Mouse (Mus musculus) liver, adult (tissue): ENCODE measurements around the gene Gm13276.
"Not testable (repeated sequence)": the region's sequence is repeated elsewhere in the genome, so short reads cannot be mapped to it uniquely, and the experiment has no call there.

Source experiments
- GATA4 ChIP-seq: IDR thresholded peaks from 2 replicates; pipeline ENCODE4 v1.6.1; 2014; ENCODE audit warnings: mild to moderate bottlenecking, low read length; ENCODE audit not compliant: insufficient replicate concordance

The Gm13276 gene

DNA sequence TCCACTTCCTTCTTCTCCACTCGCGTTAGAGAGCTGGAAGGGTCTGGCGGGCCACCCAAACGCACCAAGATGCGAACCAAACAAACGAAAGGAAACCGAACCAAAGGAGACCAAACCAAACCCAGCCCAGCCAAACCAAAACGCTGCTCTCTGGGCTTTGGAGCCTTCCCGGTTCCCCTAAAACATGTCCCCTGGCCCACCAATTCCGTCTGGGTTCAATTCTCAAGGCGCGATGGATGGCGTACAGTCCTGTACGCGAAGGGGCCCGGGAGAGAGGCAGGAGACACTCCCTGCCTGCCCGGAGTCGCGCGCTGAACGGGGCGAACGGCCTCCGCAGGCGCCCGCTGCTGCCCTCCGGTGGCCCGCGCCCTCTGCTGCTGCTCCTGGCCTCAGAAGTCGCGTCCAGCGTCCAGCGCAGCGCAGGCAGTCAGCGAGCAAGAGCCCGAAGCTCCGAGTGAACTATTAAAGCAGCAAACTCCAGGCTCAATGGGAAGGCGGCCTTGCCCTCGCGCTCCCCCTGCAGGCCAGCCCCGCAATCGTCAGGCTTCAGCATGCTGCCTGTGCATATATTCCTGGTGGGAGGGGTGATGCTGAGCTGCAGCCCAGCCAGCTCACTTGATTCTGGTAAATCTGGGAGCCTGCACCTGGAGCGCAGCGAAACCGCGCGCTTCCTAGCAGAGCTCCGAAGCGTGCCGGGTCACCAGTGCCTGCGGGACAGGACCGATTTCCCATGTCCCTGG is 8.6 kb downstream of the Gm13276 start, which contains the start of gene Gm13275:
Gene Gm13275 (plus strand): TSS at position 552 of the 740 bp plus-strand sequence.
- not testable (repeated sequence) for TF ChIP-seq GATA4

DNA sequence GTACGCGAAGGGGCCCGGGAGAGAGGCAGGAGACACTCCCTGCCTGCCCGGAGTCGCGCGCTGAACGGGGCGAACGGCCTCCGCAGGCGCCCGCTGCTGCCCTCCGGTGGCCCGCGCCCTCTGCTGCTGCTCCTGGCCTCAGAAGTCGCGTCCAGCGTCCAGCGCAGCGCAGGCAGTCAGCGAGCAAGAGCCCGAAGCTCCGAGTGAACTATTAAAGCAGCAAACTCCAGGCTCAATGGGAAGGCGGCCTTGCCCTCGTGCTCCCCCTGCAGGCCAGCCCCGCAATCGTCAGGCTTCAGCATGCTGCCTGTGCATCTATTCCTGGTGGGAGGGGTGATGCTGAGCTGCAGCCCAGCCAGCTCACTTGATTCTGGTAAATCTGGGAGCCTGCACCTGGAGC is 11.6 kb downstream of the Gm13276 start, which contains the start of gene Gm13279:
Gene Gm13279 (plus strand): TSS at position 301 of the 400 bp plus-strand sequence.
- not testable (repeated sequence) for TF ChIP-seq GATA4

DNA sequence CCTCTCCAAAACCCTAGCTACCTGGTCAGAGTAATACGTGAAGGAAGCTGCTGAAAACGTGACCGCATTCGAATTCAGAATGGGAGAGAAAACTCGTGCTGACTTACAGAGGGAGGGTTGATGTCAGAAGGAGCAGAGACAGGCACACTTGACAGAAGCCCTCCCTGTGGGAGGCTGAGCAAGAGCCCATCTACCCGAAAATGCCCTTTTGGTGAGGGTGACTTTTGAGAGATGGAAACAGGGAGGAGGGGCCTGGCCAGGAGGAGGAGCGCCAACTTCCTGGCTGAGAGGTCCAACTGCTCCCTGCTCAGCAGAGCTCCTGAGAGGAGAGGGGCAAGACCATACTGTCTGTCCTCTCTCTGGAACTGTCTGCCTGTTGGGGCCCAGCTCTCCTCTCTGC is 13.9 kb downstream of the Gm13276 start, which contains the start of gene Gm13285:
Gene Gm13285 (plus strand): TSS at position 301 of the 400 bp plus-strand sequence.
- not testable (repeated sequence) for TF ChIP-seq GATA4

DNA sequence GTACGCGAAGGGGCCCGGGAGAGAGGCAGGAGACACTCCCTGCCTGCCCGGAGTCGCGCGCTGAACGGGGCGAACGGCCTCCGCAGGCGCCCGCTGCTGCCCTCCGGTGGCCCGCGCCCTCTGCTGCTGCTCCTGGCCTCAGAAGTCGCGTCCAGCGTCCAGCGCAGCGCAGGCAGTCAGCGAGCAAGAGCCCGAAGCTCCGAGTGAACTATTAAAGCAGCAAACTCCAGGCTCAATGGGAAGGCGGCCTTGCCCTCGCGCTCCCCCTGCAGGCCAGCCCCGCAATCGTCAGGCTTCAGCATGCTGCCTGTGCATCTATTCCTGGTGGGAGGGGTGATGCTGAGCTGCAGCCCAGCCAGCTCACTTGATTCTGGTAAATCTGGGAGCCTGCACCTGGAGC is 17.4 kb downstream of the Gm13276 start, which contains the start of gene Gm13287:
Gene Gm13287 (plus strand): TSS at position 301 of the 400 bp plus-strand sequence.
- TF ChIP-seq GATA4: not testable (repeated sequence)

DNA sequence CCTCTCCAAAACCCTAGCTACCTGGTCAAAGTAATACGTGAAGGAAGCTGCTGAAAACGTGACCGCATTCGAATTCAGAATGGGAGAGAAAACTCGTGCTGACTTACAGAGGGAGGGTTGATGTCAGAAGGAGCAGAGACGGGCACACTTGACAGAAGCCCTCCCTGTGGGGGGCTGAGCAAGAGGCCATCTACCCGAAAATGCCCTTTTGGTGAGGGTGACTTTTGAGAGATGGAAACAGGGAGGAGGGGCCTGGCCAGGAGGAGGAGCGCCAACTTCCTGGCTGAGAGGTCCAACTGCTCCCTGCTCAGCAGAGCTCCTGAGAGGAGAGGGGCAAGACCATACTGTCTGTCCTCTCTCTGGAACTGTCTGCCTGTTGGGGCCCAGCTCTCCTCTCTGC is 19.7 kb downstream of the Gm13276 start, which contains the start of gene Gm13288:
Gene Gm13288 (plus strand): TSS at position 301 of the 400 bp plus-strand sequence.
- not testable (repeated sequence) for TF ChIP-seq GATA4

DNA sequence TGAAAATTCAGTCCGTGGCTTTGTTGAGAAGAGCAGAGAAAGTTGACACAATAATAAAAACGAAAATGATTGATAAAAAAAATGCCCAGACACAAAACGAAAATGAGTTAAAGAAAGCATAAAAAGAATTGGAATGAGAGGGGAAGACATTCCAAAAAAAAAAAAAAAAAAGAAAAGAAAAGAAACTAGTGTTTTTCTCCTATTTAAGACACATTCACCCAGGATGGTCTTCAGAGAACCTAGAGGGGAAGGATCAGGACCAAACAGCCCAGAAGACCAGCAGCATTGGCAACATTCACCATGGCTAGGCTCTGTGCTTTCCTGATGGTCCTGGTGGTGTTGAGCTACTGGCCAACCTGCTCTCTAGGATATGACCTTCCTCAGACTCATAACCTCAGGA is 30.4 kb downstream of the Gm13276 start, which contains the start of gene Ifna7:
Gene Ifna7 (plus strand): TSS at position 301 of the 400 bp plus-strand sequence.
- no peak for TF ChIP-seq GATA4

DNA sequence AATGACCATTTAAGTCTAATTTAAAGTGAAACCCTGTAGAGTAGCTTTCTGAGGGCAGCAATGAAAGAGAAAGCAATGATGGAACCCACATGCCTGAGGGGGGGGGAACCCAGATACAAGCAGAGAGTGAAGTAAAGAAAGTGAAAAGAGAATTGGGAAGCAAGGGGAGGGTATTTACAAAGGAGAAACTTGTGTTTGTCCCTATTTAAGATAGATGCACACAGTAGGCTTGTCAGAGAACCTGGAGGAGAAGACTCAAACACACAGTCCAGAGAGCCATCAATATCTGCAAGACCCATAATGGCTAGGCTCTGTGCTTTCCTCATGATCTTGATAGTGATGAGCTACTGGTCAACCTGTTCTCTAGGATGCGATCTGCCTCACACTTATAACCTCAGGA is 34.1 kb downstream of the Gm13276 start, which contains the start of gene Ifna11:
Gene Ifna11 (plus strand): TSS at position 301 of the 400 bp plus-strand sequence.
- no peak for TF ChIP-seq GATA4

DNA sequence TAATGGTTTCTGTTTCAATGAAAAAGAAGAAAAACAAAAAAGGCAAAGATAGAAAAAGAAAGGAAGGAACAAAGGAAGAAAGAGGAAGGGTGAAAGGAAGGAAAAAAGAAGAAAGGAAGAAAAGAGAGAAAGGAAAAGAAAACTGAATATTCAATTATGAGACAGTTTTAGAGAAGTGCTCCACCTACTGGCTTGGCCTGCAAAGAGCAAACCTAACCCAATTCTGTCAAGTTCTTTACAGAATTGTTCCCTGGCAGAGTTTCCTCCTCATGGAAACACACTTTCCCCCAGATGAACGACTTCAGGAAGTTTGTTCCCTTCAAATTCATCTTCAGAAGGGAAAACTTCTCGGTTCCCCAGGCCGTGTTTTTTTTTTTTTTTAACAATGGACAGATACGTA is 37.5 kb downstream of the Gm13276 start:
- no peak for TF ChIP-seq GATA4

DNA sequence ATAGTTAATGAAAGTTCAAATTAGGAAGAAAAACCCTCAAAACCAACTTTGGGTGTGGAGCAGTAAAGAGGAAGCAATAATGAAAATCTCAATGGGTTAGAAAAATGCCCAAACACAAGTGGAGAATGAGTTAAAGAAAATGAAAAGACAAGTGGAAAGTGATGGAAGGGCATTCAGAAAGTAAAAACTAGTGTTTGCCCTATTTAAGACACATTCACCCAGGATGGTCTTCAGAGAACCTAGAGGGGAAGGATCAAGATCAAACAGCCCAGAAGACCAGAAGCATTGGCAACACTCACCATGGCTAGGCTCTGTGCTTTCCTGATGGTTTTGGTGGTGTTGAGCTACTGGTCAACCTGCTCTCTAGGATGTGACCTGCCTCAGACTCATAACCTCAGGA is 41.6 kb downstream of the Gm13276 start, which contains the start of gene Ifna6:
Gene Ifna6 (plus strand): TSS at position 301 of the 400 bp plus-strand sequence.
- TF ChIP-seq GATA4: not testable (repeated sequence)

DNA sequence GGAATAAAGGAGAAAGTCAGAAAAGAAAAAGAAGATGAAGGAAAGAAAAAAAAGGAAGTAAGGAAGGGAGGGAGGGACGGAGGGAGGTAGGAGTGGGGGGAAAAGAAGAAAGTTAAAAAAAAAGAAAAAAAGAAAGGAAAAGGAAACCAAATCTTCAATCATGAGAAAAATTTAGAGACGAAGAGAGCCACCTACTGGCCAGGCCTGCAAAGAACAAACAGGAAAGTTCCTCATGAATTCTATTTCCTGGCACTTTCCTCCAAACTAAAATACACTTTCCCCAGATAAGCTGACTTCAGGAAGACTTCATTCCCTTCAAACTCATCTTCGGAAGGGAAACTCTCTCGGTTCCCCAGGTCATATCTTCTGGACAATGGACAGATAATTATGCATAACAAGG is 45.0 kb downstream of the Gm13276 start:
- no peak for TF ChIP-seq GATA4

DNA sequence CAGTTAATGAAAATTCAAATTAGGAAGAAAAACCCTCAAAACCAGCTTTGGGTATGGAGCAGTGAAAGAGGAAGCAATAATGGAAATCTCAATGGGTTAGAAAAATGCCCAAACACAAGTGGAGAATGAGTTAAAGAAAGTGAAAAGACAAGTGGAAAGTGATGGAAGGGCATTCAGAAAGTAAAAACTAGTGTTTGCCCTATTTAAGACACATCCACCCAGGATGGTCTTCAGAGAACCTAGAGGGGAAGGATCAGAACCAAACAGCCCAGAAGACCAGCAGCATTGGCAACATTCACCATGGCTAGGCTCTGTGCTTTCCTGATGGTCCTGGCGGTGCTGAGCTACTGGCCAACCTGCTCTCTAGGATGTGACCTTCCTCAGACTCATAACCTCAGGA is 49.7 kb downstream of the Gm13276 start, which contains the start of gene Ifna5:
Gene Ifna5 (plus strand): TSS at position 301 of the 400 bp plus-strand sequence.
- not testable (repeated sequence) for TF ChIP-seq GATA4
